In the genomic region with DNA sequence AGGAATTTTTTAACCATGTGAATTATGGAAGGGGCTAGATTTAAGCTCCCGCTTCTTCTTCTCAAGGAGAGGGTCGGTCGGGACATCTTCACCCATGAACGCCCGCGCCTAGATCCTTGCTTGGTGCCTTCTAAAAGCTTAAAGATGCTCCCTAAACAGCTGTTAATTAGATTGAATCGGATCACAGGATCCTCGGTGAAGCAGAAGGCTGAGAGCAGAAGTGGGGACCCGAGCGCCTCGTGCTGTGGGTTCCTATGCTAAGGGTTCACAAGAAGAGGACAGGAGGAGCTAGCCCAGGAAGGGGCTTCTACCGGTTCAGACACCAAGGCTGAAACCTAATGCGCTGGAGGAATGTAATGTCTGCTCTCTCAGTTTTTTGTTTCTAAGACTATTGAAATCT, we compare ENCODE assay signal across 9 mouse cellular contexts. TPM values are rescaled to one million over a fixed set of nuclear protein-coding genes. Genes with fewer than 3 reads are reported as not detected.
DNase-seq lines count a peak whose midpoint lies in the region; ATAC-seq and TF ChIP-seq lines count a peak whose summit lies in the region.
"Had no signal": no experiment of that assay in that cellular context is flagged by ENCODE, and none has a peak within 500 bp of the region (broad histone marks: within the 10 kb centered on the region; RNA-seq: fewer than 3 reads in every experiment).

No protein-coding gene starts in this region.

- H3K36me3 ChIP-seq in kidney, embryonic 15.5 days = no peaks in the 10 kb centered on the region
- H3K36me3 ChIP-seq in embryonic facial prominence, embryonic 12.5 days = no peaks in the 10 kb centered on the region
- no peaks in the 10 kb centered on the region for H3K36me3 ChIP-seq in hindbrain, embryonic 13.5 days
- H3K36me3 ChIP-seq in midbrain, embryonic 16.5 days (ENCODE audit: control insufficient read depth, insufficient read depth, low read length) = no peaks in the 10 kb centered on the region
- no peaks in the 10 kb centered on the region for H3K36me3 ChIP-seq in thymus, adult 2 months (ENCODE audit: control insufficient read depth, insufficient read depth, low read length)
- H3K36me3 ChIP-seq: G1E had no signal

- no peaks in the 10 kb centered on the region for H3K9me3 ChIP-seq in kidney, embryonic 15.5 days (replicated peaks)
- H3K9me3 ChIP-seq in embryonic facial prominence, embryonic 12.5 days = no peaks in the 10 kb centered on the region
- H3K9me3 ChIP-seq in hindbrain, embryonic 13.5 days = no peaks in the 10 kb centered on the region
- no peaks in the 10 kb centered on the region for H3K9me3 ChIP-seq in midbrain, embryonic 16.5 days (replicated peaks; ENCODE audit: control insufficient read depth, low read length, poor library complexity, severe bottlenecking)

- no peak overlapping the region for H3K9ac ChIP-seq in kidney, embryonic 15.5 days
- H3K9ac ChIP-seq in embryonic facial prominence, embryonic 12.5 days = no peak overlapping the region
- peak overlapping the region; percentile 89 for H3K9ac ChIP-seq in hindbrain, embryonic 13.5 days
- H3K9ac ChIP-seq in midbrain, embryonic 16.5 days (ENCODE audit: low read depth, low read length) = peak overlapping the region; percentile 94

- peak overlapping the region; percentile 58 for H3K4me3 ChIP-seq in kidney, embryonic 15.5 days (replicated peaks)
- peak overlapping the region; percentile 68; the same call in 1 of the 2 replicates for H3K4me3 ChIP-seq in embryonic facial prominence, embryonic 12.5 days
- H3K4me3 ChIP-seq in hindbrain, embryonic 13.5 days = peak overlapping the region; percentile 82
- H3K4me3 ChIP-seq in midbrain, embryonic 16.5 days (ENCODE audit: low read depth, low read length) = peak overlapping the region; percentile 88
- H3K4me3 ChIP-seq in thymus, adult 2 months (ENCODE audit: control insufficient read depth, insufficient read depth, low read length) = no peak overlapping the region

- no peak for TF ChIP-seq CTCF in thymus, adult 2 months (IDR thresholded peaks at IDR 0.05; ENCODE audit: borderline replicate concordance, control insufficient read depth, extremely low read depth, insufficient read depth, low read length, poor library complexity)

- peaks cover 18% of the 10 kb centered on the region for H3K4me1 ChIP-seq in kidney, embryonic 15.5 days
- peaks cover 15% of the 10 kb centered on the region; the same call in 1 of the 2 replicates for H3K4me1 ChIP-seq in embryonic facial prominence, embryonic 12.5 days
- peaks cover 40% of the 10 kb centered on the region for H3K4me1 ChIP-seq in hindbrain, embryonic 13.5 days (replicated peaks)
- peaks cover 33% of the 10 kb centered on the region for H3K4me1 ChIP-seq in midbrain, embryonic 16.5 days (ENCODE audit: control insufficient read depth, insufficient read depth, low read length)
- no peaks in the 10 kb centered on the region for H3K4me1 ChIP-seq in thymus, adult 2 months (replicated peaks; ENCODE audit: control insufficient read depth, insufficient read depth, low read length)

- WGBS in kidney, embryonic 15.5 days = 12% methylated on average over 13 of the region's 13 CpGs
- 9% methylated on average over 13 of the region's 13 CpGs for WGBS in embryonic facial prominence, embryonic 12.5 days
- 8% methylated on average over 13 of the region's 13 CpGs for WGBS in hindbrain, embryonic 13.5 days
- 4% methylated on average over 13 of the region's 13 CpGs for WGBS in midbrain, embryonic 16.5 days
- 21% methylated on average over 13 of the region's 13 CpGs for WGBS in thymus, adult 2 months

- no peak for TF ChIP-seq POLR2A in thymus, adult 2 months (IDR thresholded peaks at IDR 0.05; ENCODE audit: control insufficient read depth, extremely low read depth, insufficient read depth, low read length, poor library complexity)

- H3K4me2 ChIP-seq in kidney, embryonic 15.5 days = peak overlapping the region; percentile 99
- H3K4me2 ChIP-seq in embryonic facial prominence, embryonic 12.5 days (replicated peaks) = peak overlapping the region; percentile 99
- peak overlapping the region; percentile 85 for H3K4me2 ChIP-seq in hindbrain, embryonic 13.5 days
- peak overlapping the region; percentile 84 for H3K4me2 ChIP-seq in midbrain, embryonic 16.5 days (ENCODE audit: low read length)

- ATAC-seq in kidney, embryonic 15.5 days (replicated peaks; ENCODE audit: low FRiP score) = no peak
- no peak for ATAC-seq in embryonic facial prominence, embryonic 12.5 days (ENCODE audit: insufficient number of reproducible peaks, insufficient read depth, low FRiP score, low TSS enrichment)
- ATAC-seq in hindbrain, embryonic 13.5 days (ENCODE audit: low FRiP score) = no peak
- ATAC-seq in midbrain, embryonic 16.5 days = peak; percentile 30; the same call in 1 of the 2 replicates

- no peak for DNase-seq in kidney, postnatal 10 days
- DNase-seq in thymus, adult 2 months = no peak
- no peak for DNase-seq in adrenal gland, adult (ENCODE audit: inconsistent age in 2 of 2, low spot score in 1 of 2)
- DNase-seq in adrenal gland, postnatal 10 days = no peak

- peaks cover 62% of the 10 kb centered on the region for H3K27me3 ChIP-seq in kidney, embryonic 15.5 days
- H3K27me3 ChIP-seq in embryonic facial prominence, embryonic 12.5 days = peaks cover 55% of the 10 kb centered on the region
- H3K27me3 ChIP-seq in hindbrain, embryonic 13.5 days = peaks cover 14% of the 10 kb centered on the region
- H3K27me3 ChIP-seq in midbrain, embryonic 16.5 days (ENCODE audit: control insufficient read depth, insufficient read depth, low read depth, low read length) = no peaks in the 10 kb centered on the region
- peaks cover 7% of the 10 kb centered on the region for H3K27me3 ChIP-seq in thymus, adult 2 months (ENCODE audit: control insufficient read depth, insufficient read depth, low read length)

- H3K27ac ChIP-seq in kidney, embryonic 15.5 days = no peak overlapping the region
- no peak overlapping the region for H3K27ac ChIP-seq in embryonic facial prominence, embryonic 12.5 days
- peak overlapping the region; percentile 90 for H3K27ac ChIP-seq in hindbrain, embryonic 13.5 days
- peak overlapping the region; percentile 87 for H3K27ac ChIP-seq in midbrain, embryonic 16.5 days (ENCODE audit: low read length)
- H3K27ac ChIP-seq in thymus, adult 2 months (ENCODE audit: control insufficient read depth, insufficient read depth, low read length) = no peak overlapping the region

RNA-seq across cellular contexts. Expression of gene Dgki, which starts 0.5 kb away (rescaled TPM):
- polyA plus RNA-seq in kidney, embryonic 15.5 days (2015; fragmentation: Nextera tagmentation; extraction: Ambion mirVana) = 0.39 and 0.55 TPM in 2 replicates
- 1.2 and 1.3 TPM in 2 replicates for polyA plus RNA-seq in embryonic facial prominence, embryonic 12.5 days (2016; fragmentation: Nextera tagmentation; extraction: Ambion mirVana)
- polyA plus RNA-seq in hindbrain, embryonic 13.5 days (2015; fragmentation: Nextera tagmentation; extraction: Ambion mirVana) = 5.2 and 5.9 TPM in 2 replicates
- polyA plus RNA-seq in midbrain, embryonic 16.5 days (2015; fragmentation: Nextera tagmentation; extraction: Ambion mirVana) = 7.4 and 7.6 TPM in 2 replicates
- polyA plus RNA-seq in thymus, adult 2 months (2012; rRNA removed) = 0.13 and 0.15 TPM in 2 replicates
- 1 to 10 TPM; 2.1 to 2.5 TPM for total RNA-seq in adrenal gland, postnatal 10 days (2021)
- polyA plus RNA-seq: G1E had no signal

Comparison
In these comparisons a context has a peak if more than half of its experiments do, and no peak if none do; other contexts are left out.
1. H3K27ac ChIP-seq: peak in hindbrain, embryonic 13.5 days (single experiment) and midbrain, embryonic 16.5 days (single experiment); none in kidney, embryonic 15.5 days (single experiment), embryonic facial prominence, embryonic 12.5 days (single experiment) and thymus, adult 2 months (single experiment).
2. H3K9ac ChIP-seq: peak in hindbrain, embryonic 13.5 days (single experiment) and midbrain, embryonic 16.5 days (single experiment); none in kidney, embryonic 15.5 days (single experiment) and embryonic facial prominence, embryonic 12.5 days (single experiment).
3. Peak in every context shown above with its lines, with median percentiles within 50 percentile points of each other: H3K4me2 ChIP-seq.